Mouse (Mus musculus): ENCODE data around the gene Camk2n1.

DNA sequence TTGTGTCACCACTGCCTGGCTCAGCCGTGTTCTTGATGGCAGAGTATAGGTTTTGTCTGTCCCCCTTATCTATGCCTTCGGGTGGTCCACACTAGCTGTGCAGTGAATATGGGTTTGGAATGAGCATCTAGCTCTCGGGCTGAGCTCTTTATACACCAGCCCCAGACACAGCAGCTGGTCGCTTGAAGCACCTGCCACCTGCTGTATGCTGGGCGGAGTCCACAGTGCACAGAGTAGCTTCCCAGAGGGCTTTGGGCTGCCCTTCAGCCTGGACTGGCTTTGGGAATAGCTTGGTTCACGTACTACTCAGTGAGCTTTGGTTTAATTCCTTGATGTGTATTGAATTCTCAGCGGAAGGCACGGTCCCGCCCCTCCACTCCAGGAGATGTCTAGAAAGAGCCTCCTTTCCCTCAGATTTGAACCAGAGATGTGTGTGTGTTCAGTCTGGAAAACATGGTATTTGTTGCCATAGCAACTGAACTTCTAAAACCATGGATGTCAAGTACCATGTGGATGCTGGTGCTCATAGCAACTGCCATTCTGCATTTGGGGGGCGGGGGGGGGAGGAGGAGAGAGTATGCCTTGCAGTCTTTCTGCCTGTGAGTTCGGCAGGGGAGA is 35.7 kb upstream of the Camk2n1 start:
- TF ChIP-seq CTCF (IDR thresholded peaks at IDR 0.05; ENCODE audit: insufficient read depth, low read length) (no peak), POLR2A (IDR thresholded peaks at IDR 0.05; ENCODE audit: borderline replicate concordance, extremely low read depth, low read depth, low read length) (no peak)
